Mouse (Mus musculus): ENCODE measurements around the gene Gpatch8. TPM values are rescaled to one million over a fixed set of nuclear protein-coding genes. Genes with fewer than 3 reads are reported as not detected.

Gpatch8 gene
- total RNA-seq, 2 experiments from 2014 or later: 17.5 to 19.6 TPM

GRCm38 (mm10) chr11:102434816-102435705 lies 121.1 kb downstream of the Gpatch8 start:
- no peak for DNase-seq

- DNase-seq: peak; percentile 69
These were observed 121.8 kb downstream of the Gpatch8 start for GRCm38 (mm10) chr11:102434406-102434805.

- no peak for DNase-seq
These were observed 122.3 kb downstream of the Gpatch8 start for GRCm38 (mm10) chr11:102433866-102434265.

- DNase-seq: peak; percentile 92
These were observed 123.3 kb downstream of the Gpatch8 start for GRCm38 (mm10) chr11:102432896-102433295.

GRCm38 (mm10) chr11:102432115-102432843 lies 123.9 kb downstream of the Gpatch8 start:
- peak; percentile 24 for DNase-seq

- no peak for DNase-seq
These were observed 124.5 kb downstream of the Gpatch8 start for GRCm38 (mm10) chr11:102431728-102432114.

GRCm38 (mm10) chr11:102431018-102431645 lies 125.1 kb downstream of the Gpatch8 start:
- DNase-seq: peak; percentile 69

- peak; percentile 90 for DNase-seq
These were observed 125.8 kb downstream of the Gpatch8 start, which contains the start of gene Grn for GRCm38 (mm10) chr11:102430121-102431017. Gene Grn (plus strand): TSS chr11:102430315.

- DNase-seq: no peak
These were observed 126.6 kb downstream of the Gpatch8 start for GRCm38 (mm10) chr11:102429551-102429950.

- DNase-seq: no peak
These were observed 127.1 kb downstream of the Gpatch8 start for GRCm38 (mm10) chr11:102428981-102429540.

Other genes with a start within 250 kb of the Gpatch8 start
- gene Ubtf, start 236.7 kb downstream of the Gpatch8 start, total RNA-seq (2021): 10 to 100 TPM; 36.6 to 37.8 TPM
- under 1 TPM; 0.08 to 0.56 TPM for gene Slc4a1, start 190.2 kb downstream of the Gpatch8 start, total RNA-seq (2021)
- gene Rundc3a, start 163.0 kb downstream of the Gpatch8 start, total RNA-seq (2021): under 1 TPM in 1 of 2 experiments, not detected in 1; 0.35 TPM
- gene Slc25a39, start 148.4 kb downstream of the Gpatch8 start, total RNA-seq (2021): 10 to 100 TPM; 54.4 to 76.1 TPM
- gene Grn, start 126.1 kb downstream of the Gpatch8 start, total RNA-seq (2021): 10 to 100 TPM; 28.7 to 35.2 TPM
- 1 to 10 TPM; 1.6 to 2.7 TPM for gene Fam171a2, start 108.7 kb downstream of the Gpatch8 start, total RNA-seq (2021)
- 1 to 10 TPM; 1.4 to 1.6 TPM for gene Itga2b, start 86.3 kb downstream of the Gpatch8 start, total RNA-seq (2021)
- gene Gm11627, start 23.1 kb upstream of the Gpatch8 start, total RNA-seq (2021): under 1 TPM in 1 of 2 experiments, not detected in 1; 0.43 TPM
- gene Fzd2, start 48.0 kb upstream of the Gpatch8 start, total RNA-seq (2021): 1 to 10 TPM; 2.5 to 2.7 TPM
- not detected for gene Meioc, start 107.3 kb upstream of the Gpatch8 start, total RNA-seq (2021)
- 10 to 100 TPM; 60.3 to 73.0 TPM for gene Ccdc43, start 141.4 kb upstream of the Gpatch8 start, total RNA-seq (2021)
- under 1 TPM; 0.29 to 0.77 TPM for gene Adam11, start 205.0 kb upstream of the Gpatch8 start, total RNA-seq (2021)